Mouse (Mus musculus) forebrain, embryonic 10.5 days (tissue): ENCODE data around the gene Enox1. TPM values are rescaled to one million over a fixed set of nuclear protein-coding genes. Genes with fewer than 3 reads are reported as not detected.
A peak's percentile ranks its signal among the peaks of the same experiment; 100 is the strongest.

Experiments
- DNase-seq: peaks from one replicate; pipeline ENCODE4 v3.0.0-alpha.2; 2017; ENCODE audit warnings: low spot score; ENCODE audit errors: extremely low spot score
- H3K27ac ChIP-seq: fragments of 300-500 bp; sonication (generic); 2 replicates; pipeline ENCODE4 v1.5.1; 2016; ENCODE audit warnings: mild to moderate bottlenecking
- H3K27me3 ChIP-seq: fragments of 300-500 bp; sonication (generic); 2 replicates; pipeline ENCODE4 v1.6.1; 2016; ENCODE audit warnings: mild to moderate bottlenecking; ENCODE audit not compliant: poor library complexity, severe bottlenecking
- H3K36me3 ChIP-seq: fragments of 300-500 bp; sonication (generic); replicated peaks from 2 replicates; pipeline ENCODE4 v1.6.1; 2016; ENCODE audit warnings: mild to moderate bottlenecking, moderate library complexity
- H3K4me1 ChIP-seq: fragments of 300-500 bp; sonication (generic); 2 replicates; pipeline ENCODE4 v1.6.1; 2016
- H3K4me3 ChIP-seq: fragments of 300-500 bp; sonication (generic); 2 replicates; pipeline ENCODE4 v1.5.1; 2016; ENCODE audit warnings: mild to moderate bottlenecking, moderate library complexity
- H3K9me3 ChIP-seq: fragments of 300-500 bp; sonication (generic); 2 replicates; pipeline ENCODE4 v1.6.1; 2016; ENCODE audit warnings: mild to moderate bottlenecking, moderate library complexity
- WGBS: fragments of 180-500 bp; shearing (Covaris S2); methylation state at CpG from one replicate; pipeline ENCODE4 v1.1.7; 2016; 5-methylcytosine and 5-hydroxymethylcytosine counted together
- polyA plus RNA-seq: library from polyadenylated mRNA; unstranded; fragments of >200 nt; fragmentation: Nextera tagmentation; extraction: Ambion mirVana; gene quantifications from 2 replicates; pipeline ENCODE4 v1.2.1, GENCODE M21; 2016

Gene Enox1
- polyA plus RNA-seq, 1 experiment from 2014 or later, result 11.9 TPM

DNA sequence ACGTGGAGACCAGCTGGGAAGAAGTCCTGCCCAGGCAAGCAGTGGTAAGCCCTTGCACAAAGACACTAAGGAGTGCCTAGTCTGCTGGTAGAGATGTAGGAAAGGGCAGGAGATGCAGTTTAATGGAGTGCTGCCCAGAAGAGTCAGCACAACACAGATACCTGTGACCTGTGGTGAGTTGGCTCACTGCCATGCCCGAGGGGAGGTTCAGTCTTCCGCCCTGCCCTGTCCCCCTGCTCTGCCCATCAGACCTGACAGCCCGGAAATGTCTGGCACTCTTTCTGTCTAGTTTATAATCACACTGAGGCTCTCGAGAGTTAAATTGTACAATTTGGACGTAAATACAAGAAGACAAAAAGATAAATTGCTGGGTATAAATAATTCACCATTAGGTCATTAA is 7.8 kb downstream of the Enox1 start:
- DNase-seq, result no peak
- Histone ChIP-seq H3K27me3 (peaks cover 8% of the 10 kb centered on the region; the same call in 1 of the 2 replicates), H3K36me3 (peaks cover 7% of the 10 kb centered on the region; the same call in 1 of the 2 replicates), H3K4me1 (no peaks in the 10 kb centered on the region), H3K4me3 (no peak overlapping the region), H3K27ac (no peak overlapping the region), H3K9me3 (no peaks in the 10 kb centered on the region)
- 91% methylated on average over 6 of the region's 6 CpGs for WGBS

DNA sequence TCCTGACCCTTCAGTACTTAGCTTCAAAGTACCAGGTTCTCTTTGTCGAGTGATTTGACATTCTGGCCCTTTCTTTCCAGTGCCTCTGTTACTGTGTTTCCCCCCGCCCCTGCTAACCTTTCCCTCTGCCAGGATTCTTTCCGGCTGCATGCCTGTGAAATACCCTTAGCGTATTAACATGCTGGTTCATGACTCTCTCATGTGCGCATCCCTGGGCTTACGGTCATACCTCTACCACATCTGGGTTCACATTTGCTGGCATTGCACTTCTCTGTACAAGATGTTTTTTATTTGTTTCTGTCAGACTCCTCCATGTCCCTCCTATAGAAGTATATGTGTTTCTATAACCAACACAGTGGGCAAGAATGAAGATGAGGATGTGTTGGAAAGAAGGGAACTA is 11.6 kb downstream of the Enox1 start:
- peaks cover 7% of the 10 kb centered on the region; the same call in 1 of the 2 replicates for H3K36me3 ChIP-seq
- H3K27ac ChIP-seq, result no peak overlapping the region
- WGBS, result 95% methylated on average over 6 of the region's 6 CpGs
- H3K9me3 ChIP-seq, result no peaks in the 10 kb centered on the region
- H3K4me1 ChIP-seq, result no peaks in the 10 kb centered on the region
- no peaks in the 10 kb centered on the region for H3K27me3 ChIP-seq
- no peak for DNase-seq
- no peak overlapping the region for H3K4me3 ChIP-seq

DNA sequence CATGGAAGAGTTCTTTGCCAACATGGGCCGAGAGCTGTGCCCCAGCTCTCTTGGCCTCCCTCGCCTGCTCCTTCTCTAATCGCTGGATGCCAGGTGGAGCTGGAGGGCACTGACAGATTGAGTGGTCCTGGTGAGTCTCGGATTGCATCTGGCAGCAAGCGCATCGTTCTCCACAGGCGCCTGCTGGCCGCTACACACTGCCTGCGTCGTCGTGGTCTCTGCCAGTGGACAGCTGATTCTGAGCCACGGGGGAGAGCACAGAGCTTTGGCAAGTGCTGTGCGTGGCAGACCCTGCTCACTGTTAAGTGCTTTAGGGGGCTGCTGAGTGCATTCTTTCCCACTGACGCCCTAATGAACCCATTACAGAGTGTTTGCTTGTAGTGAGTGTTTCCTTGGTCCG is 17.9 kb downstream of the Enox1 start:
- Histone ChIP-seq H3K4me1 (peaks cover 3% of the 10 kb centered on the region; the same call in 1 of the 2 replicates), H3K27me3 (no peaks in the 10 kb centered on the region), H3K4me3 (no peak overlapping the region), H3K36me3 (no peaks in the 10 kb centered on the region), H3K9me3 (no peaks in the 10 kb centered on the region), H3K27ac (no peak overlapping the region)
- 87% methylated on average over 15 of the region's 15 CpGs for WGBS
- no peak for DNase-seq

DNA sequence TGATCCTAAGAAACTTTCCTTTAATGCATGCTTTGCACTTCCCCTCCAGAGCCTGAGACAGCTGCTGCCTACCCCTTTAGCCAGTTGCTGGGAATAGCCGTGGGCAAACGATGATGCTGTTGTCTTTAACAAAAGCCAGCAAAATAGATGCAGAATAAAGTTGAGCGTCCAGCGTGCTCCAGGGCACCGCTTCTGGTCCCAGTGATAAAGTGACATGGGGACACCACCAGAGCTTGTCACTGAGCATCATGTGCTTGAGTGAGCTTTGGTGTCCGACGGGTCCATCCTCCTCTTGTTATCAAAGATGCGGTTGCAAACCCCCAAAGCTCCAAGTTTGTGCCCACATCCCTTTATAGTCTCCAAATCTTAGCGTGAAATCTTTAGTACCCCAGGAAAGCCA is 18.4 kb downstream of the Enox1 start:
- Histone ChIP-seq H3K36me3 (no peaks in the 10 kb centered on the region), H3K27ac (no peak overlapping the region), H3K27me3 (no peaks in the 10 kb centered on the region), H3K4me3 (no peak overlapping the region), H3K4me1 (peaks cover 3% of the 10 kb centered on the region; the same call in 1 of the 2 replicates), H3K9me3 (no peaks in the 10 kb centered on the region)
- 93% methylated on average over 9 of the region's 9 CpGs for WGBS
- DNase-seq, result no peak

DNA sequence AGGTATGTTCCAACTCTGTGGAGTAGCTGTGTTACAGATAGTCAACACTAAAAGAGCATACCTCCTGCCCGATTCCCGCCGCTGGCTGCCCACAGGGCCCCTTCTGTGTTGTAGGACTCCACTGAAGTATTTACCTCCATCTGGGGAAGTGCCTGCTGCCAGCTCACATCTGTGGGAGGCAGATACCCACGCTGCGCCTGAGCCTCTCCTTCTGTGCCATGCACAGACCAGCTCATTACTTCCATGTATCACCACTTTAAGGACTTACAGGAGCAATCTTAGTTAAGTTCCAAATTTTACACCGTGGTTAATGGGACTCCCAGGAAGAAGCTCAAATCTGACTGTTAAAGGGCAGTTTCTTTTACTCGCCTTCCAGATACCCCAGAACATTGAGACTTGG is 23.7 kb downstream of the Enox1 start:
- Histone ChIP-seq H3K4me3 (no peak overlapping the region), H3K9me3 (no peaks in the 10 kb centered on the region), H3K27ac (no peak overlapping the region), H3K36me3 (no peaks in the 10 kb centered on the region), H3K4me1 (no peaks in the 10 kb centered on the region), H3K27me3 (no peaks in the 10 kb centered on the region)
- 86% methylated on average over 7 of the region's 7 CpGs for WGBS
- no peak for DNase-seq

DNA sequence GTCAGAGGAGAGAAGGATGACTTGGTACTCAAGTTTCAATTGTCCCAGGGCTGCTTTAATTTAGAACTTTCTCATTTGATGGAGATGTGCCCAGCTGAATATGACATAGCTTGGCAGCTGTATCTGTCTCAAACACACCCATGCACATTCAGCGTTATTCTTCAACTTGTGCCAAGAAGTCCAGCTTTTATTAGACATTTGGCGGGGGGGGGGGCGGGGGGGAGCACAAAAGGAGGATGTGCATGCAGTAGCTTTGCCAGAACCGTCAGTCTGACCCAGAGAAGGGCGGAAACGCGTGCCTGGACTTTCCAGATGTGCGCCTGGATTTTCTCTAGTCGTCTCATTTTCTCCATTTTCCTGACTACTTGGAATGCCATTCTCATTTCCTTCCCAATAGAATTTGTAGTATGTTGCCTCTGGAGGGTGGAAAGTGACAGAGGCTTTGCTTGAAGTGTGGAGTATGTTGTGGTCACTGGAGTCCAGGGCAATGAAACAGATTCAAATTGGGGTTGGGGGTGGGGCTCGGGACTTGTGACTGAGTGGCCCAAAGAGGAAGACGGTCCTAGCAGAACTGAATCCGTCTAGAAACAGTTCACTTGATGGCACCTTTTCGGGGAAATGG is 24.3 kb downstream of the Enox1 start:
- no peaks in the 10 kb centered on the region for H3K27me3 ChIP-seq
- 88% methylated on average over 13 of the region's 13 CpGs for WGBS
- no peaks in the 10 kb centered on the region for H3K4me1 ChIP-seq
- H3K27ac ChIP-seq, result no peak overlapping the region
- no peak overlapping the region for H3K4me3 ChIP-seq
- no peaks in the 10 kb centered on the region for H3K9me3 ChIP-seq
- DNase-seq, result no peak
- H3K36me3 ChIP-seq, result no peaks in the 10 kb centered on the region

DNA sequence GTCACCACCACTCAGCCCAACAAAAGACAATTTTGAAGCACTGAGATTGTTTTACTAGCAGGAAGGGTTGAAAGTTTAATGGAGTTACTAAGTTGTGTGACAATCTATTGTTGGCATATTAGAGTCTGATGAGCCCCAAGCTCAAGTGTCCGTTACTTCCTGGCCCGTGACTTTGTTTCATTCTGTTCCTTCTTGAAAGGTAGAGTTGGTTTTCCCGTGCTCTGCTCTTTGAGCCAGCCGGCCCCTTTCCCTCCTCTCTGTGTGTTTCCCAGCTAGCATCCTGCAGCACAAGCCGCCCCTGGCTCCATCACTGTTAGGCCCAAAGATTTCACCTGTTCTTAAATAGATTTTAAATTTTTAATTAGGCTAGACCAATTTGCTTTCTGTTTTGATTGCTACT is 26.9 kb downstream of the Enox1 start:
- Histone ChIP-seq H3K27ac (no peak overlapping the region), H3K4me1 (no peaks in the 10 kb centered on the region), H3K27me3 (no peaks in the 10 kb centered on the region), H3K9me3 (no peaks in the 10 kb centered on the region), H3K36me3 (no peaks in the 10 kb centered on the region), H3K4me3 (no peak overlapping the region)
- 90% methylated on average over 5 of the region's 5 CpGs for WGBS
- no peak for DNase-seq

DNA sequence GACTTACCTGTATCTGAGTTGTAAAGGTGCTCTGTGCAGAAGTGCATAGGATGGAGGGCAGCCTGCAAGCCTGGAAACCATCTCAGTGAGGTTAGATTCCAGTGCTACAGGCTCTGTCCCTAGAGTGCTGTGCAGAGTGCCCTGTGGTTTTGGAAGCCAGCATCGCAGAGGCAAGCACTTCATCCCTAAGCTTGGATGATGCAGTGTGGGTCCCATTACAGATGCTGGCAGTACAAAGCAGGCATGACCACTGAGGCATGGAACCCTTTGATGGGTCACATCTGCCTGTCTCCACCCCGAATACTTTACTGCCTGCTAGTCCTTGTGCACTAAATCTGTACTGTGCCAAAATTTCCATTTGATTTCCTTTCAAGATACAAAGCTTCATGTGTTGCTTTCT is 33.6 kb downstream of the Enox1 start:
- H3K4me3 ChIP-seq, result no peak overlapping the region
- 90% methylated on average over 2 of the region's 2 CpGs for WGBS
- no peak overlapping the region for H3K27ac ChIP-seq
- H3K9me3 ChIP-seq, result no peaks in the 10 kb centered on the region
- no peak for DNase-seq
- no peaks in the 10 kb centered on the region for H3K27me3 ChIP-seq
- H3K4me1 ChIP-seq, result peaks cover 15% of the 10 kb centered on the region
- H3K36me3 ChIP-seq, result no peaks in the 10 kb centered on the region

DNA sequence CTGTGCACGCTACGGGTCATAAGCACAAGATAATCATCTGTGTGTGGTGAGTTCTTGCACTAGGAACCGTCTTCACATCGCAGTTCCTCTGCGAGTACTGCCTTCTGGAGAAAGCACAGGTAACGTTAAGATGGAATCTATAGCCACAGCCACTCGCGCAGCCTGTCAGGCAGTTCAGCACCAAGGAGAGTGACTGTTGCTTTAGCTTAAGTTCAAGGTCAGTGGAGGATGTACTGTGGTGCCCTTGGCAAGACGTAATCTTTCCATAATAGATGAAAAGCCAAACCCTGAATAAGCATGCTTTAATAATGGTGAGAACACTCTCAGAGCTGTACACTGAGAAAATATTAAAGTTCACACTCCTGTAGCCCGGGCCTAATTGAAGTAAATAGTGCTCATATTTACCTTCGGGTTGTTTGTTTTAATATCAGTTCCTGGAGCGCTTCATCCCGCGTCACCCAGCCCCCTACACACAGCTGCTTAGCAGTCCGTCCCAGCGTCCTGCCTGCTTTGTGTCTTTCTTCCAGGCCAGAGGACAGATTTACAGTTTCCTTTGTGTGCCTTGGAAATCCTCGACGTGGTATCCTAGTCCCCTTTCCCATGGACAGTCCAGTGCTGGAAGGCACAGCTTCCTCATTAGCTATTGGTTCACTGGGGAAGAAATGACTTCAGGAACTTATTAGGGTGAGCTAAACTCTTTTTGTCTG is 38.9 kb downstream of the Enox1 start:
- WGBS, result 60% methylated on average over 18 of the region's 18 CpGs
- H3K36me3 ChIP-seq, result no peaks in the 10 kb centered on the region

DNA sequence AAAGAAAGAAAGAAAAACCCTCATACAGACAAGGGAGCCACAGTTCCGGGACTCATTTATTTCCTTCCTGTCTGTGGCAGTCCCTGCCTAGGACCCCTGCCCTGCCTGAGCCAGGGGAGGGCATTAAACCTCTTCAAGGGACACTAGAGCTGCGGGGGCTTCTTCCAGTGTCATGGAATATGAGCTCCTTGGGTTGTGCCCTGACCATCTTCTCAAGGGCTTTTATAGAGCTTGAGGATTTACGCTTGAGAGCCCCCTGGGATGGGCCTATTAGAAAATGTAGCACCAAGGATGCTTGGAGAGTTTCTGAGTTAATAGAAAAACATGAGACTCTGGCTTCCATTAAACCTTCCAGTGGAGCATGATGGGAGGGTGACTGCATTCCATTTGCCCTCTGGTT is 39.7 kb downstream of the Enox1 start:
- H3K36me3 ChIP-seq, result no peaks in the 10 kb centered on the region
- no peaks in the 10 kb centered on the region for H3K9me3 ChIP-seq
- H3K27ac ChIP-seq, result no peak overlapping the region
- H3K27me3 ChIP-seq, result no peaks in the 10 kb centered on the region
- peaks cover 42% of the 10 kb centered on the region for H3K4me1 ChIP-seq
- no peak overlapping the region for H3K4me3 ChIP-seq
- 77% methylated on average over 3 of the region's 3 CpGs for WGBS
- no peak for DNase-seq

More for the DNA sequence above, 38.9 kb downstream of the Enox1 start:
- Histone ChIP-seq H3K4me1 (peaks cover 42% of the 10 kb centered on the region), H3K27ac (0 out of 2 replicates have a peak overlapping the region, but pooled peaks have one; percentile 9), H3K4me3 (no peak overlapping the region), H3K9me3 (no peaks in the 10 kb centered on the region), H3K27me3 (no peaks in the 10 kb centered on the region)
- DNase-seq, result peak; percentile 21

DNA sequence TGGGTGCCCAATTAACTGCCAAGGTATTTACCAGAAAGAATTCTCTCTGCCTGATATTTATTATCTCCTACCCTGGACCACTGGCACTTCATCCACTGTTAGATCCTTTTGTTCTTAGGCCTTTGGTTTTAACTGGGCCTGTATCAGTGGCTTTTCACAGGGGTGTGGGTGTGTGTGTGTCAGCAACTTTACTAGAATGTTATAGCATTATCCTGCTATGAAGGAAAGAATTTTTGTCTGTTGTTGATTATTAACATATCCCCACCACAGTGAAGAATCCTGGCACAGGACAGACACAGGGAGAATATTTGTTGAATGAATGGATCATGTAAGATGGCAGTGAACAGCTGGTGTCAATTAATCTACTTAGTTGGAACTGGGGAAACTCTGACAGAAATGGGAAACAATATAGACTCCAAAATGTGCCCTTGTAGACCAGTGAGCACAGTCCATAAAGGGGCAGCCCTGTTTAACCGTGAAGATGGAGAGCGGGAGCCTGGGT is 40.9 kb downstream of the Enox1 start:
- Histone ChIP-seq H3K4me1 (peaks cover 42% of the 10 kb centered on the region), H3K27ac (no peak overlapping the region), H3K9me3 (no peaks in the 10 kb centered on the region), H3K4me3 (no peak overlapping the region), H3K27me3 (no peaks in the 10 kb centered on the region), H3K36me3 (no peaks in the 10 kb centered on the region)
- 81% methylated on average over 2 of the region's 2 CpGs for WGBS
- no peak for DNase-seq

DNA sequence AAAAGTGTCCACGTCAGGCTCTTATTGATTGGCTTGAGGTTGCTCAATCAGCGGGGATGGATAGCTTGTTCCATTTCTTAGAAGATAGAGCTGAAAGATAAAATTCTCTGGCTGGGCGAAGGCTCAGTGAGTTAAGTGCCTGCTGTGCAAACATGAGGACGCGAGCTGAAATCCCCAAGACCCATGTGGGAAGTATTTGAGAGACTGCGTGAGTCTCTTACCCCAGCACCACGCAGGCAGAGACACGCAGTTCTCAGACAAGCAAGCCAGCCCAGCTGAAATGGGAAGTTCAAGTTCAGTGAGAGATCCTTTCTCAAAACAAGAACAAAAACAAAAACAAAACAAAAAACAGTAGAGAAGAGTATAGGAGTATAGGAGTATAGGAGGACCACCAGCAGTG is 54.3 kb downstream of the Enox1 start:
- DNase-seq, result no peak
- 92% methylated on average over 8 of the region's 8 CpGs for WGBS
- H3K36me3 ChIP-seq, result no peaks in the 10 kb centered on the region

DNA sequence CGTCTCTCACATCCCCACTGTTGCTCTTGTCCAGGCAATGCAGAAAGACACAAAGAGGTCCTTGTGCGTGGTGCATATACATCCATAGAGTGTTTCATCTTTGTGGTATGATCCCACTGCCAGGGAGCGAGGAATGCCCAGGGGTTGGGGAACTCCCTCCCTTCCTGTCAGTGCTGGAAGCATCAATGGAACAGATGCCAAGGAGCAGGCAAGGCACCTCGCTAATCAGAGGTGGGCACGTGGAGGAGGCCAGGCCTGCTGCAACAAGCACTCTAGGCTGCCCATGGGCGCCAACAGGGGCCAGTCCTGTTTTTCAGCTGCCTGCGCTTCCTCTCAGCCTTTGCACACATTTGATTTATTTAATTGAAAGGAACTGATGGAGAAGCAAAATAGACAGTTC is 56.6 kb downstream of the Enox1 start:
- no peak overlapping the region for H3K4me3 ChIP-seq
- H3K27me3 ChIP-seq, result no peaks in the 10 kb centered on the region
- 77% methylated on average over 7 of the region's 7 CpGs for WGBS
- H3K27ac ChIP-seq, result no peak overlapping the region
- no peak for DNase-seq
- H3K36me3 ChIP-seq, result no peaks in the 10 kb centered on the region
- H3K4me1 ChIP-seq, result no peaks in the 10 kb centered on the region
- no peaks in the 10 kb centered on the region for H3K9me3 ChIP-seq

More for the DNA sequence above, 54.3 kb downstream of the Enox1 start:
- Histone ChIP-seq H3K27me3 (no peaks in the 10 kb centered on the region), H3K9me3 (no peaks in the 10 kb centered on the region), H3K27ac (no peak overlapping the region), H3K4me3 (no peak overlapping the region), H3K4me1 (no peaks in the 10 kb centered on the region)
